Mouse (Mus musculus): ENCODE results near the gene Otud7b.
"Not testable (repeated sequence)": the region's sequence is repeated elsewhere in the genome, so short reads cannot be mapped to it uniquely, and the experiment has no call there.

Gene Otud7b

DNA sequence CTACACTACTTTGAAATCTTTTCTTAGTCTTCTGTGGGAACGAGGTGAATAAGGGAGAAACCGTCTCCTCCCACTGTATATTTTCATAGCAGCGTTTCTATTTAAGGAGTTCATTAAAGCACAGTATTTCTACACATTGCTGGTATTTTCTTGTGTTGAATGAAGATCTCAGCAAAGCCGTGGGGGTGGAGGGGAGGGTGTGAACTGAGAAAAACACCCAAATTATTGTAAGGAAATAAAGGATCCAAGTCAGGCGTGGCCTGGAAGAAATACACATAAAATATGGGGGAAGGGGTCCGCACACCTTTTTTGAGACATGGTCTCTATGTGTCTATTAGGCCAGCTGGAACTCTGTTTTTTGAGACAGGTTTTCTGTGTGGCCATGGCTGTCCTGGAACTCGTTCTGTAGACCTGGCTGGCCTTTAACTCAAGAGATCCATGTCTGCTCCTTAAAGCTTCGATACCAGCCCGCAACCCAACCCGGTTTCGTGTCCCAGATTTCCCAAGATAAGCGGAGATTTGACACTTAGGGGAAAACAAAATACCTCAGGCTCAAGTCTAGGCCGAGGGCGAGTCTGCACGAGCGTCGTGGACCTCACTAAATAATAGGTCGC lies 67.4 kb downstream of the Otud7b start:
- no peak for TF ChIP-seq POU5F1 (IDR thresholded peaks at IDR 0.05; ENCODE audit: borderline replicate concordance, low read length)
- TF ChIP-seq NANOG (IDR thresholded peaks at IDR 0.05; ENCODE audit: borderline replicate concordance, low read length) = no peak
- TF ChIP-seq CTCF (conservative IDR thresholded peaks at IDR 0.05; ENCODE audit: low read length) = no peak
- Histone ChIP-seq H3K4me1 (replicated peaks; ENCODE audit: low read depth, low read length) (peaks cover 65% of the 10 kb centered on the region), H3K36me3 (ENCODE audit: insufficient read depth, low read length) (peaks cover 52% of the 10 kb centered on the region), H3K4me3 (replicated peaks; ENCODE audit: low read length) (peak overlapping the region; percentile 99), H3K27me3 (ENCODE audit: insufficient read depth, low read length) (no peaks in the 10 kb centered on the region), H3K9me3 (ENCODE audit: low read length) (no peaks in the 10 kb centered on the region)

GRCm38 (mm10) chr3:96172197-96173178 lies 68.2 kb downstream of the Otud7b start, which contains the start of gene Sf3b4:
Gene Sf3b4, plus strand, starts transcription at chr3:96172332.
- TF ChIP-seq CTCF (conservative IDR thresholded peaks at IDR 0.05; ENCODE audit: low read length) = no peak
- TF ChIP-seq NANOG (IDR thresholded peaks at IDR 0.05; ENCODE audit: borderline replicate concordance, low read length) = no peak
- TF ChIP-seq POU5F1 (IDR thresholded peaks at IDR 0.05; ENCODE audit: borderline replicate concordance, low read length) = no peak
- H3K4me1 ChIP-seq (replicated peaks; ENCODE audit: low read depth, low read length) = peaks cover 66% of the 10 kb centered on the region
- H3K9me3 ChIP-seq (ENCODE audit: low read length) = no peaks in the 10 kb centered on the region
- H3K4me3 ChIP-seq (replicated peaks; ENCODE audit: low read length) = peak within 1 kb of the TSS; percentile 99
- peaks cover 60% of the 10 kb centered on the region for H3K36me3 ChIP-seq (ENCODE audit: insufficient read depth, low read length)
- no peaks in the 10 kb centered on the region for H3K27me3 ChIP-seq (ENCODE audit: insufficient read depth, low read length)

- Histone ChIP-seq H3K4me1 (replicated peaks; ENCODE audit: low read depth, low read length) (peaks cover 66% of the 10 kb centered on the region), H3K4me3 (replicated peaks; ENCODE audit: low read length) (peak overlapping the region; percentile 99), H3K36me3 (ENCODE audit: insufficient read depth, low read length) (peaks cover 67% of the 10 kb centered on the region), H3K27me3 (ENCODE audit: insufficient read depth, low read length) (no peaks in the 10 kb centered on the region), H3K9me3 (ENCODE audit: low read length) (no peaks in the 10 kb centered on the region)
- TF ChIP-seq POU5F1 (IDR thresholded peaks at IDR 0.05; ENCODE audit: borderline replicate concordance, low read length) = no peak
- TF ChIP-seq CTCF (conservative IDR thresholded peaks at IDR 0.05; ENCODE audit: low read length) = no peak
- no peak for TF ChIP-seq NANOG (IDR thresholded peaks at IDR 0.05; ENCODE audit: borderline replicate concordance, low read length)
These were observed 68.9 kb downstream of the Otud7b start for GRCm38 (mm10) chr3:96173185-96173584.

- peaks cover 73% of the 10 kb centered on the region for H3K4me1 ChIP-seq (replicated peaks; ENCODE audit: low read depth, low read length)
- peaks cover 72% of the 10 kb centered on the region for H3K36me3 ChIP-seq (ENCODE audit: insufficient read depth, low read length)
- peak overlapping the region; percentile 99 for H3K4me3 ChIP-seq (replicated peaks; ENCODE audit: low read length)
- H3K27me3 ChIP-seq (ENCODE audit: insufficient read depth, low read length); H3K9me3 ChIP-seq (ENCODE audit: low read length): not testable (repeated sequence)
These were observed 69.7 kb downstream of the Otud7b start for GRCm38 (mm10) chr3:96174042-96174441.

DNA sequence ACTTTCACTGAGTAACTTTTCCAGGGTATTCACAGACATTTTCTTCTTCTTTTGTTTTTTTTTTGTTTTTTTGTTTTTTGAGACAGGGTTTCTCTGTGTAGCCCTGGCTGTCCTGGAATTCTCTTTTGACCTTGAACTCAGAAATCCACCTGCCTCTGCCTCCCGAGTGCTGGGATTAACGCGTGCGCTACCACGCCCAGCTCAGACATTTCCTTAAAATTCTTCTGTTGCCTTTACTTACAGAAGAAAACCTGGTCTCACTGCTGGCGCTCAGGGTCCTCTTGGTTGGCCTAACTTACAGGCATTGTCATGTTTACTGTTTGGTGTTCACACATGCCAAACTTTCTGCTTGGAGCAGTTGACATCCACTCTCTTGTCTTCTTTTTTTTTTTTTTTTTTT lies 70.9 kb downstream of the Otud7b start:
- no peak for TF ChIP-seq CTCF (conservative IDR thresholded peaks at IDR 0.05; ENCODE audit: low read length)
- no peak for TF ChIP-seq NANOG (IDR thresholded peaks at IDR 0.05; ENCODE audit: borderline replicate concordance, low read length)
- TF ChIP-seq POU5F1 (IDR thresholded peaks at IDR 0.05; ENCODE audit: borderline replicate concordance, low read length) = no peak
- H3K36me3 ChIP-seq (ENCODE audit: insufficient read depth, low read length) = peaks cover 72% of the 10 kb centered on the region

GRCm38 (mm10) chr3:96178427-96178826 lies 74.1 kb downstream of the Otud7b start:
- peaks cover 16% of the 10 kb centered on the region for H3K27me3 ChIP-seq (ENCODE audit: insufficient read depth, low read length)
- peaks cover 62% of the 10 kb centered on the region for H3K36me3 ChIP-seq (ENCODE audit: insufficient read depth, low read length)
- no peak overlapping the region for H3K4me3 ChIP-seq (replicated peaks; ENCODE audit: low read length)
- TF ChIP-seq CTCF (conservative IDR thresholded peaks at IDR 0.05; ENCODE audit: low read length) (no peak), NANOG (IDR thresholded peaks at IDR 0.05; ENCODE audit: borderline replicate concordance, low read length) (no peak), POU5F1 (IDR thresholded peaks at IDR 0.05; ENCODE audit: borderline replicate concordance, low read length) (no peak)
- peaks cover 77% of the 10 kb centered on the region for H3K4me1 ChIP-seq (replicated peaks; ENCODE audit: low read depth, low read length)
- no peaks in the 10 kb centered on the region for H3K9me3 ChIP-seq (ENCODE audit: low read length)

More for the DNA sequence above, 70.9 kb downstream of the Otud7b start:
- Histone ChIP-seq H3K27me3 (ENCODE audit: insufficient read depth, low read length) (no peaks in the 10 kb centered on the region), H3K4me1 (replicated peaks; ENCODE audit: low read depth, low read length) (peaks cover 75% of the 10 kb centered on the region), H3K4me3 (replicated peaks; ENCODE audit: low read length) (peak overlapping the region; percentile 99), H3K9me3 (ENCODE audit: low read length) (no peaks in the 10 kb centered on the region)

- H3K4me1 ChIP-seq (replicated peaks; ENCODE audit: low read depth, low read length) = peaks cover 76% of the 10 kb centered on the region
- H3K36me3 ChIP-seq (ENCODE audit: insufficient read depth, low read length) = peaks cover 58% of the 10 kb centered on the region
- TF ChIP-seq NANOG (IDR thresholded peaks at IDR 0.05; ENCODE audit: borderline replicate concordance, low read length) = no peak
- no peak for TF ChIP-seq CTCF (conservative IDR thresholded peaks at IDR 0.05; ENCODE audit: low read length)
- no peak for TF ChIP-seq POU5F1 (IDR thresholded peaks at IDR 0.05; ENCODE audit: borderline replicate concordance, low read length)
- peaks cover 20% of the 10 kb centered on the region for H3K27me3 ChIP-seq (ENCODE audit: insufficient read depth, low read length)
- no peaks in the 10 kb centered on the region for H3K9me3 ChIP-seq (ENCODE audit: low read length)
- no peak overlapping the region for H3K4me3 ChIP-seq (replicated peaks; ENCODE audit: low read length)
These were observed 74.6 kb downstream of the Otud7b start for GRCm38 (mm10) chr3:96178902-96179301.

DNA sequence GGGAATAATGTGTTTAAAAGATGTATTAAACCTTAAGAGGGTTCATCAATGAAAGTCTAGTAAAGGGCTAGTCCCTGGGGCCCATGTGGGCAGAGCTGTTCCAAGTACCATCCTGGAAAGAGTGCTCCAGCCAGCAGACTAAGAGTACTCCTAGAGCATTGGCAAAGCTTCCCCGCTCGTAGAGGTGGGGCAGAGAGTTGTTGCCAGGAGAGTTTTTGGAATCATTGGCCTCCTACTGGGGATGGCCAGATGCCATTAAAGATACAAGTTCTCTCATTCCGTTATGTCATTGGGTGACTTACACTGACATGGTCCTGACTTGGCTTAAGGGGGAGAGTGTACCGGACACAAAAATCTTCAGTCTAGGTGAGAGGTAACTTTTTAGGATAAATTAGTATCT lies 75.2 kb downstream of the Otud7b start:
- TF ChIP-seq NANOG (IDR thresholded peaks at IDR 0.05; ENCODE audit: borderline replicate concordance, low read length) (no peak), POU5F1 (IDR thresholded peaks at IDR 0.05; ENCODE audit: borderline replicate concordance, low read length) (no peak), CTCF (conservative IDR thresholded peaks at IDR 0.05; ENCODE audit: low read length) (no peak)

More for the DNA sequence above, 75.2 kb downstream of the Otud7b start:
- Histone ChIP-seq H3K27me3 (ENCODE audit: insufficient read depth, low read length) (peaks cover 27% of the 10 kb centered on the region), H3K9me3 (ENCODE audit: low read length) (no peaks in the 10 kb centered on the region), H3K4me1 (replicated peaks; ENCODE audit: low read depth, low read length) (peaks cover 75% of the 10 kb centered on the region), H3K36me3 (ENCODE audit: insufficient read depth, low read length) (peaks cover 51% of the 10 kb centered on the region), H3K4me3 (replicated peaks; ENCODE audit: low read length) (no peak overlapping the region)

Data from E14TG2a.4 (cell line).